Mouse (Mus musculus): Measurements from ENCODE around the gene Srcin1. TPM values are rescaled to one million over a fixed set of nuclear protein-coding genes. Genes with fewer than 3 reads are reported as not detected.

Srcin1 gene
- polyA plus RNA-seq, 1 experiment from 2014 or later, result 6.7 TPM

DNA sequence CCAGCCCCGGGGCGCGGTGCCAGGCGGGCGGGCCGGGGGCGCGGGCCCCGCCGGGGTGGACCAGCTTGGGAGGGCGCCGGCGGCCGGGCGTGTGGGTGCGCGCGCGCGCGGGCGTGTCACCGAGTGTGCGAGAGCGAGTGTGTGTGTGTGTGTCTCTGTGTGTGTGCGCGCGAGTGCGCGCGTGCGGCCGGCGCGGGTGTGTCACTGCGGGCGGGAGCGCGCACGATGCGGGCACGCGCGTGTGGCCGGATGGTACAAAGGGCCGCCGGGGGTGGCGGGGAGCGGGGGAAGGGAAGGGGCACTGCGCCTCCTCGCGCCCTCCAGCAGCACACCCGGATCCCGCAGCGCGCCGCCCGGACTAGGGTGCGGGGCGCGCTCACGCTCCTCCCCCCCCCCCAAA is 911 bp downstream of the Srcin1 start:
- H3K27me3 ChIP-seq, result peaks cover 52% of the 10 kb centered on the region

DNA sequence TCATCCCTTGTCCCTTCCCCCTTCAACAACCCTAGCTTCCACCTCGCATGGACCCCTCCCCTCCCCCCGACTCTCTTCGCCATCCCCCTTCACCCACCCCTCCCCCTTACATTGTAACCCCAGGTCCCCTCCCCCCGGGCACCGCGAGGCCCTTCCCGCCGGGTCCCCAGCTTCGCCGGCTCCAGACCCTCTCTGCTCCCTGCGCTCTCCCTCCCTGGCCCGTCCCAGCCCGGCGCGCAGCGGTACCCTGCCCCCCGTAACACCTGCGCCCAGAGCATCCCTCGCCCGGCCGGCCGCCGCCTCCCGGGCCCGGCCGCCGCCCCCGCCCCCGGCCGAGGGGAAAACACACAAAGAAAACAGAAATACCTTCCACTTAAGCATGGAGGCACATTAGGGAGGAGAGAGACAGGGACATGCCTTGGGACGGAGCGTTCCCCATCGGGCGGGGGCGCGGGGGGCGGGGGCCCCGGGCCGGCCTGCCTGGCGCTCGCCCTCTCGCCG is 1.4 kb downstream of the Srcin1 start:
- peaks cover 67% of the 10 kb centered on the region for H3K4me1 ChIP-seq
- H3K9ac ChIP-seq, result peak overlapping the region; percentile 93
- peak overlapping the region; percentile 95 for H3K27ac ChIP-seq
- under 1% methylated on average over 37 of the region's 43 CpGs for WGBS
- peak overlapping the region; percentile 75 for H3K4me2 ChIP-seq (replicated peaks)
- peak; percentile 55 for ATAC-seq (ENCODE audit: low FRiP score)
- peak overlapping the region; percentile 70 for H3K4me3 ChIP-seq
- peaks cover 56% of the 10 kb centered on the region for H3K27me3 ChIP-seq
- H3K36me3 ChIP-seq, result no peaks in the 10 kb centered on the region
- no peaks in the 10 kb centered on the region for H3K9me3 ChIP-seq (replicated peaks)

More for the DNA sequence above, 911 bp downstream of the Srcin1 start:
- Histone ChIP-seq H3K27ac (peak overlapping the region; percentile 95), H3K9ac (peak overlapping the region; percentile 93), H3K9me3 (replicated peaks) (no peaks in the 10 kb centered on the region), H3K36me3 (no peaks in the 10 kb centered on the region), H3K4me2 (replicated peaks) (peak overlapping the region; percentile 75), H3K4me3 (peak overlapping the region; percentile 70), H3K4me1 (peaks cover 64% of the 10 kb centered on the region)
- ATAC-seq (ENCODE audit: low FRiP score), result peak; percentile 74
- WGBS, result under 1% methylated on average over 33 of the region's 62 CpGs

DNA sequence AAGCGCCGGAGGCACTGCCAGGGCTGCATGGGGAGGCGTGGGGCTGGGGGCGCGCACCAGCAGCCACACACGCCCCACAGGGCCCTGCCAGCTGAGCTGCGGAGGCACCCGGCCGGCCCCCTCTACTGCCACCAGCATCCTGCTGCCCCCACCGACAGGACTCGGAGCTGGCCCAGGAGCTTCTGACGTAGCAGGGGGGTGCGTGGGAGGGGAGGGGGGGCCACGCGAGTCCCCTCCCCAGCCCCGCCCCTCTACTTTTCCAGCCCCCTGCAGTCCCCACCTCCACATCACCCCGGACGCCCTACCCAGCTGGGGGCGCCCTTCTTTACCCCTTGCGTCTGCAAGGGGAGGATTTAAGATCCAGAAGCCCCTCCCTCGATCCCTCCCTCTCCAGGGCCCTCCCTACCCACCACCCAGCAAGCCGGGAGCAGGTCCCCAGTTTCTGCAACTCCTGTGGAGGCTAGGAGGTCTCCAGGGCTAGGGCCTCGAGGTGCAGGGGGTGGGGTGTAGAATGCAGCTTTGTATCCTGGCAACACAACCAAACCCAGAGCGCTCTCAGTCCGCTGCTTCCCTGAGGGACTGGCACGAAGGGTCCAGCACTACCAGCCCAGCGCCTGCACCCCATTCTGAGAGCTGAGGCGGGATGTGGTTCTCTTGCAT is 2.0 kb downstream of the Srcin1 start:
- under 1% methylated on average over 20 of the region's 28 CpGs for WGBS
- peak; percentile 31 for ATAC-seq (ENCODE audit: low FRiP score)
- H3K36me3 ChIP-seq, result no peaks in the 10 kb centered on the region
- no peaks in the 10 kb centered on the region for H3K9me3 ChIP-seq (replicated peaks)
- peaks cover 56% of the 10 kb centered on the region for H3K27me3 ChIP-seq
- peaks cover 67% of the 10 kb centered on the region for H3K4me1 ChIP-seq
- peak overlapping the region; percentile 95 for H3K27ac ChIP-seq
- peak overlapping the region; percentile 93 for H3K9ac ChIP-seq
- peak overlapping the region; percentile 75 for H3K4me2 ChIP-seq (replicated peaks)
- peak overlapping the region; percentile 70 for H3K4me3 ChIP-seq

DNA sequence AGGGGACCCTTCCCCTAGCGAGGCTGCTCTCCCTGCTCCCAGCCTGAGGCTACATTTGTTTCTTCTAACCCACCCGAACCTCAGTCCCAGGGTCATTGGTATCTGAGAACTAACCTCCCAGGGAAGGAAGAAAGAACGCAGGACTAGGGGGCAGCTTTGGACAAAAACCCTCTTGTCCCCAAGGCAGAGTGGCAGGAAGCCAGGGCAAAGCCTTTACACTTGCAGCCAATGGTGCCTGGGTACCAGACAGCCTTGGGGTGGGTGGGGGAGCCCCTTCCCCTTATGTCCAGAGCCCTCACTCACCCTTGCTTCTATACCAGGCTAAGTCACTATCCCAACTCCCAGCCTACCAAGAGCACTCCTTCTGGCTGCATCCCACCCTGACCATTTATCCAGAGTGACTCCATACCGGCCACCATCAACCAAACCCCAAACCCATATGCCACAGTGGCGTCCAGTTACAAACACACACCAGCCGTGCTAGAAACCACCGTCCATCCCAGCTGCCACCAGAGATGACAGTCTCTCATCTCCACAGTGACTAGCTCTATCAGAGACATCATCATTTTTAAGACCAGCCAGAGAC is 3.0 kb downstream of the Srcin1 start:
- Histone ChIP-seq H3K4me2 (replicated peaks) (peak overlapping the region; percentile 75), H3K36me3 (no peaks in the 10 kb centered on the region), H3K27me3 (peaks cover 53% of the 10 kb centered on the region), H3K4me1 (peaks cover 66% of the 10 kb centered on the region), H3K4me3 (peak overlapping the region; percentile 70), H3K27ac (peak overlapping the region; percentile 60; the same call in 1 of the 2 replicates), H3K9ac (peak overlapping the region; percentile 93), H3K9me3 (replicated peaks) (no peaks in the 10 kb centered on the region)
- 24% methylated on average over 7 of the region's 7 CpGs for WGBS
- no peak for ATAC-seq (ENCODE audit: low FRiP score)

DNA sequence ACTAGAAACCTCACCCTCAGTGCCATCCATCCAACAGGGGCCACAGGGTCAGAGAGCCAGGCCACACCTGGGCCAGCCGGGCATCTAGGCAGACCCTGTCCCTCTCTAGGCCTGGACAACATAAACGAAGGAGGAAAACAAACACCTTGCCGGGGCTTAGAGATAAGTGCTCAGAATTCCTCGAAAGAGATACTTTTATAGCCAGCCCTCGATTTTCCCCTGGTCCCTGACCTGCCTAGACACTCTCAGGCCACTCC is 4.0 kb downstream of the Srcin1 start:
- Histone ChIP-seq H3K27ac (peak overlapping the region; percentile 60; the same call in 1 of the 2 replicates), H3K9ac (peak overlapping the region; percentile 93), H3K4me2 (replicated peaks) (peak overlapping the region; percentile 75), H3K9me3 (replicated peaks) (no peaks in the 10 kb centered on the region), H3K4me3 (0 out of 2 replicates have a peak overlapping the region, but pooled peaks have one; percentile 70), H3K27me3 (peaks cover 53% of the 10 kb centered on the region), H3K4me1 (peaks cover 75% of the 10 kb centered on the region), H3K36me3 (no peaks in the 10 kb centered on the region)
- ATAC-seq (ENCODE audit: low FRiP score), result no peak
- 48% methylated on average over 5 of the region's 5 CpGs for WGBS

DNA sequence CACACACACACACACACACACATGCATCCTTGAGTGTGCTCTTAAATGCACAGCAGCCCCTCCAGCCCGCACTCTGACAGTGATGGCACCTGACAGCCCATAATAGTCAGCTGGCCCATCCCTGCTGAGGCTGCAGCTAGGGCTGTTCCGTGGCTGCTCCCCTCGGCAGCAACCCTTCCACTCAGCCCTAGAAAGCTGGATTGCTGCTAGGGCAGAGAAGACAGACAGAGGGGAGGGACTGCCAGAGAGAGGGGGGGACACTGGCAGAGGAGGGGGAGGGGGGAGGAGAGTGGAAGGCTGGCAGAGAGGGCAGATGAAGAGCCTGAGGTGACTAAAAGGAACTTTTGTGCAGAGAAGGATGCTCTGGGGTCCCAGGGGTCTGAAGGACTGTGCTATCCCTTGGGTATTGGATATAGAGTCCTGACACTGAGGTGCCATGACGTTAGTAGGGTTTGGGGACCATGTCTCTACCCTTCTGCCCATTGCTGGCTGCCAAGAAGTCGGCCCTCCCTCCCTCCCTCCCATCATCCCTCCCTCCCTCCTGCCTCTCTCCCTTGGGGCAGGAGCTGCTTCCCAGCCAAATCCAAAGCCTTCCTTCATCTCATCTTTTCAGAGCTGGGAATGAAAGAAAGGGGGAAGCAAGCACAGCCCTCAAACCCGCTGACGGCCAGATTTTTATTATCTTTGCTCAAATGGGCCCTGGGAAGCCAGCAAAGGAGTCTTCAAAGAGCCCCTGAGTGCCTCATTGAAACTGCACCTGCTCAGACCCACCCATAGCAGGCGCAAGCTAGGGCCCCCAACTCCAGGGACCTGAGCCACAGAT is 4.5 kb downstream of the Srcin1 start:
- Histone ChIP-seq H3K9ac (peak overlapping the region; percentile 93), H3K4me1 (peaks cover 81% of the 10 kb centered on the region), H3K27ac (peak overlapping the region; percentile 71), H3K36me3 (no peaks in the 10 kb centered on the region), H3K4me3 (peak overlapping the region; percentile 70; the same call in 1 of the 2 replicates), H3K4me2 (replicated peaks) (peak overlapping the region; percentile 75), H3K27me3 (peaks cover 51% of the 10 kb centered on the region), H3K9me3 (replicated peaks) (no peaks in the 10 kb centered on the region)
- WGBS, result 7% methylated on average over 8 of the region's 8 CpGs
- no peak for ATAC-seq (ENCODE audit: low FRiP score)

DNA sequence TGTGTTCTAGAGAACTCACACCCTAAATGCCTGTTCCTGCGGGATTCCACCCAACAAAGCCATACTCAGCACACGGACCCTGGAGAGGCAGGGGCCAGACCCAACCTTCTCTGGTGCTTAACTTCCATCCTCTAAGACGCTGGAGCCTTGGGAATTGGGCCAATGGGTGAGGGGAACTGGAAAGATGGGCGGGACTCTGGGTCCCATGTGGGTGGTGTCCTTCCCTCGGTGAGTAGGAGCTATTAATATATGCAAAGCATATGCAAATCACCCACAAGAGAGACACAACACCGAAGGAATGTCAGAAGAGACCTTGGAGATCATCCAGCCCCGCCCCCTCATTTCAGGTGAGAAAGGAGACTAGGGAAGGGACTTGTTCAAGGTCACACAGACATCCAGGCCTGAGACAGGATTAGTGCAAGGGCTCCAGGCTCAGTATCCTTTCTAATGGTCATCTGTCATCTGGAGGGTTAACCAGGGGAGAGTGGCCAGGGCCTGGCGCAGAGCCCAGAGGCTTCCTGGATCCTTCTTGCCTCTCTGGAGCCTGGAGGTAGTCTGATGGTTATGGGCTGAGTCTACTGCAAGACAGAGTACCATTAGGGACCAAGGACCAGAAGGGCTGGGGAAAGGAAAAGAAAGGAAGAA is 5.4 kb downstream of the Srcin1 start:
- H3K4me1 ChIP-seq, result peaks cover 87% of the 10 kb centered on the region
- H3K9ac ChIP-seq, result peak overlapping the region; percentile 36; the same call in 1 of the 2 replicates
- no peaks in the 10 kb centered on the region for H3K36me3 ChIP-seq
- peak overlapping the region; percentile 71; the same call in 1 of the 2 replicates for H3K27ac ChIP-seq
- ATAC-seq (ENCODE audit: low FRiP score), result no peak
- no peaks in the 10 kb centered on the region for H3K9me3 ChIP-seq (replicated peaks)
- WGBS, result 19% methylated on average over 8 of the region's 8 CpGs
- H3K4me3 ChIP-seq, result no peak overlapping the region
- H3K27me3 ChIP-seq, result peaks cover 50% of the 10 kb centered on the region
- H3K4me2 ChIP-seq (replicated peaks), result peak overlapping the region; percentile 75; the same call in 1 of the 2 replicates

DNA sequence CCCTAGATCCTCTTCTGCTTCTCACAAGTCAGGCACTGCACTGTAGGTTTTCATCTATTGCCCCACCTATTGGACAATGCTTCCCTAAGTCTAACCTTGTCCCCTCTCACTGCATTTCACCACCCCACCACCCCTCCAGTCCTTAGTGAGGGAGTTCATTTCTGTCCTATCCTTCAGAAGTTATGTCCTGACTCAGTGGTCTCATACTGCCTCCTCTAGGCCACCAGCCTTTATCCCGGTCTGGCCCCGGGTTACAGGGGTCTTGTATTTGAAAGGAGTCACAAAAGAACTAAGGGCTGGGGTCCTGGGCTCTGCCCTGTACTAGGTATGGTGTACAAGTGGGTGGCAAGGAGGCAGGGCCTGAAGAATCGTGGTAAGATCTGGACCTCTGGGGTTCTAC is 6.2 kb downstream of the Srcin1 start:
- Histone ChIP-seq H3K9ac (no peak overlapping the region), H3K4me3 (no peak overlapping the region), H3K27ac (no peak overlapping the region), H3K36me3 (no peaks in the 10 kb centered on the region), H3K4me2 (replicated peaks) (no peak overlapping the region), H3K27me3 (peaks cover 50% of the 10 kb centered on the region), H3K9me3 (replicated peaks) (no peaks in the 10 kb centered on the region), H3K4me1 (peaks cover 94% of the 10 kb centered on the region)
- WGBS, result 35% methylated on average over 3 of the region's 3 CpGs
- no peak for ATAC-seq (ENCODE audit: low FRiP score)

DNA sequence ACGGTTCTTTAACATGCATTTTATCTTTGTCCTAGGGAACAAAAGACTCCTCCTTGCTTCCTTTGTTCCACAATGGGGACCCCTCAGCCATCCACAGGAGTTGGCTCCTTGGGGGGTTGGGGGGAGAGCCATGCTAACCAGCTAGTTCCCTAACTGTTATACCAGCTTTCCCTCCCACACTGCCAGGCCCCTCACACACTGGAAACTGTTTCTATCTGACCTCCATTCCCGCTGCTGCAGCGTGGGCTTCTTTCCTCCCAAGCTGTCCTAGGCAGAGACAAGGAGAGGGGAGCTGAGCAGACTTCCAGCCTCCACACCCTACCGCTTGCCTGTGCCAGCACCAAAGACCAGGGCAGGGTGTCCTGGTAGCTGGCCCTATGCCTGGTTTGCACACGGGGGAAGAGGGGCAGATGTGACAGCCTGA is 6.7 kb downstream of the Srcin1 start:
- WGBS, result 24% methylated on average over 5 of the region's 5 CpGs
- no peak for ATAC-seq (ENCODE audit: low FRiP score)
- Histone ChIP-seq H3K27ac (0 out of 2 replicates have a peak overlapping the region, but pooled peaks have one; percentile 12), H3K9ac (no peak overlapping the region), H3K4me2 (replicated peaks) (no peak overlapping the region), H3K27me3 (peaks cover 50% of the 10 kb centered on the region), H3K9me3 (replicated peaks) (no peaks in the 10 kb centered on the region), H3K4me1 (peaks cover 98% of the 10 kb centered on the region), H3K4me3 (no peak overlapping the region), H3K36me3 (no peaks in the 10 kb centered on the region)

DNA sequence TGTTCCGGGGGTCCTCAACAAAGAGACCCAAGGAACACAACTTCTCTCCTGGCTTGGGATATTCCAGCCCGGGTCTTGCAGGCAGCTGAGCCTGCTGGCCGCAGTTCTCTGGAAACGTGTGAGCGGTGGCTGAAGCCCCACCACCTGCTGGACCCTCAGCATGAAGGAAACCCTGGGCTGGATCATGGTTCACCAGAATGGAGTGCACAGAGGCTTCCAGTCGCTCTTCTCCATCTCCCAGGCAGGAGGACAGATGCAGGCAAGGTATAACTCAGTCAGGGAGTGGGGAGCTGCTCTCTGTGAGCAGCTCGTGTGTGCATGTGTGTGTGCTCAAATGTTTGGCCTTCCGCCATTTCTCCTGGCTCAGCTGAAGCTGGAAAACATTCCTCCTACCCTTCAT is 7.3 kb downstream of the Srcin1 start:
- WGBS, result 12% methylated on average over 8 of the region's 8 CpGs
- peak overlapping the region; percentile 24; the same call in 1 of the 2 replicates for H3K4me2 ChIP-seq (replicated peaks)
- H3K4me3 ChIP-seq, result no peak overlapping the region
- H3K9me3 ChIP-seq (replicated peaks), result no peaks in the 10 kb centered on the region
- no peak for ATAC-seq (ENCODE audit: low FRiP score)
- no peak overlapping the region for H3K9ac ChIP-seq
- H3K27ac ChIP-seq, result 0 out of 2 replicates have a peak overlapping the region, but pooled peaks have one; percentile 12
- no peaks in the 10 kb centered on the region for H3K36me3 ChIP-seq
- H3K27me3 ChIP-seq, result peaks cover 44% of the 10 kb centered on the region
- peaks cover 98% of the 10 kb centered on the region for H3K4me1 ChIP-seq

DNA sequence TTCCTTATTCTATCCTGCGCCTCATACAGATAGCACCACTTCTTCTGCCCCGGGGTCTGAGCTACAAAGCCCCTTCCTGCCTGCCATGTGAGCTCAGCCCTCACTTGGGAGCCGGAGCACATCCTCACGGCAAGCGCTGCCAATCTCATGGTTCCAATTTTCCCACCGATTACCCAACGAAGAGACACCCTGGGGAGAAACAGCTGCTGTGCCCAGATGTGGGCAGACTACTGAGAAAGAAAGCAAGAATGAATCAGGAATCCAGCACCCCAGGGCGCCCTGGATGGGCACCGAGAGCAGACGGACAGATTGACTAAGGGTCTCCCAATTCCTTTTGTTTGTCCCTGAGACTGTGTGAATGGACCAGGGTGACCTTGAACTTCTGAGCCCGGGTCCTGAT is 8.5 kb downstream of the Srcin1 start:
- Histone ChIP-seq H3K9me3 (replicated peaks) (no peaks in the 10 kb centered on the region), H3K36me3 (no peaks in the 10 kb centered on the region), H3K4me3 (no peak overlapping the region), H3K4me1 (peaks cover 98% of the 10 kb centered on the region), H3K27ac (peak overlapping the region; percentile 32; the same call in 1 of the 2 replicates), H3K9ac (0 out of 2 replicates have a peak overlapping the region, but pooled peaks have one; percentile 3), H3K27me3 (peaks cover 32% of the 10 kb centered on the region), H3K4me2 (replicated peaks) (no peak overlapping the region; the same call in 1 of the 2 replicates)
- no peak for ATAC-seq (ENCODE audit: low FRiP score)
- WGBS, result 7% methylated on average over 11 of the region's 11 CpGs

All from hindbrain, embryonic 12.5 days (tissue).